Mouse (Mus musculus) brain, embryonic 14.5 days (tissue): ENCODE results near the gene Il4ra.

Experiments used
- CTCF ChIP-seq: fragments of 200-500 bp; IDR thresholded peaks from 2 replicates; pipeline ENCODE4 v1.5.1; 2012; ENCODE audit warnings: inconsistent platforms, mild to moderate bottlenecking, moderate library complexity, borderline replicate concordance; ENCODE audit not compliant: insufficient read depth, insufficient read length; ENCODE audit errors: extremely low read depth
- POLR2A ChIP-seq: fragments of 200-500 bp; IDR thresholded peaks from 2 replicates; pipeline ENCODE4 v1.6.1; 2012; ENCODE audit warnings: mild to moderate bottlenecking, inconsistent platforms, borderline replicate concordance; ENCODE audit not compliant: poor library complexity, insufficient read depth, insufficient read length, severe bottlenecking; ENCODE audit errors: extremely low read depth

- no peak for TF ChIP-seq CTCF
- TF ChIP-seq POLR2A = no peak
Measured at GRCm38 (mm10) chr7:125527186-125527585, 24.7 kb upstream of the Il4ra start.
